Mouse (Mus musculus) embryonic fibroblast, embryonic 13.5 days (primary cell): Measurements from ENCODE around the gene Pde4a.
"Not testable (repeated sequence)": the region's sequence is repeated elsewhere in the genome, so short reads cannot be mapped to it uniquely, and the experiment has no call there.

Source experiments
- CTCF ChIP-seq: IDR thresholded peaks from 2 replicates; pipeline ENCODE4 v1.5.1; 2011; ENCODE audit warnings: mild to moderate bottlenecking, control low read depth, low read length, moderate library complexity, borderline replicate concordance; ENCODE audit not compliant: insufficient read depth
- POLR2A ChIP-seq: IDR thresholded peaks from 2 replicates; pipeline ENCODE4 v1.6.1; 2011; ENCODE audit warnings: low read depth, mild to moderate bottlenecking, control low read depth, low read length, moderate library complexity

DNA sequence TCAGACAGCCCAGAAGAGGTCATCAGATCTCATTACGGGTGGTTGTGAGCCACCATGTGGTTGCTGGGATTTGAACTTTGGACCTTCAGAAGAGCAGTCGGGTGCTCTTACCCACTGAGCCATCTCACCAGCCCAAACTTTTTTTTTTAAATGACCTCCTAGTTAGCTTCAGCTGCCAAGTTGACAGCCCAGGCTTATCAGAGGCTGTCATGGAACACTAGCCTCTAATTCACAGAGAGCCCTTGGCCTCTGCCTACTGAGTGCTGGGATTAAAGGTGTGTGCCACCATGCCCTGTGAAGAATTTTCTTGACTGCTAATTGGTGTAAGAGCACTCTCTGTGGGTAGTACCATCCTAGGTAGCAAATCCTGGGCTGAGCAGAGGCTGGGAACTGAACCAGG, 58.0 kb downstream of the Pde4a start:
- not testable (repeated sequence) for TF ChIP-seq CTCF, POLR2A
